Mouse (Mus musculus) liver, embryonic 14.5 days (tissue): ENCODE measurements at regions not wholly inside any gene's neighbourhood (a gene's known extent, or its start where the extent isn't known, plus 50 kb on each side); places are given as distances from the start of the nearest gene placed in this dataset.

Experiments used
- CTCF ChIP-seq: IDR thresholded peaks from 2 replicates; pipeline ENCODE4 v1.5.1; 2016; ENCODE audit warnings: antibody characterized with exemption, low read depth, control low read depth
- EP300 ChIP-seq: IDR thresholded peaks from 2 replicates; pipeline ENCODE4 v1.6.1; 2016; ENCODE audit warnings: antibody characterized with exemption, low read depth

DNA sequence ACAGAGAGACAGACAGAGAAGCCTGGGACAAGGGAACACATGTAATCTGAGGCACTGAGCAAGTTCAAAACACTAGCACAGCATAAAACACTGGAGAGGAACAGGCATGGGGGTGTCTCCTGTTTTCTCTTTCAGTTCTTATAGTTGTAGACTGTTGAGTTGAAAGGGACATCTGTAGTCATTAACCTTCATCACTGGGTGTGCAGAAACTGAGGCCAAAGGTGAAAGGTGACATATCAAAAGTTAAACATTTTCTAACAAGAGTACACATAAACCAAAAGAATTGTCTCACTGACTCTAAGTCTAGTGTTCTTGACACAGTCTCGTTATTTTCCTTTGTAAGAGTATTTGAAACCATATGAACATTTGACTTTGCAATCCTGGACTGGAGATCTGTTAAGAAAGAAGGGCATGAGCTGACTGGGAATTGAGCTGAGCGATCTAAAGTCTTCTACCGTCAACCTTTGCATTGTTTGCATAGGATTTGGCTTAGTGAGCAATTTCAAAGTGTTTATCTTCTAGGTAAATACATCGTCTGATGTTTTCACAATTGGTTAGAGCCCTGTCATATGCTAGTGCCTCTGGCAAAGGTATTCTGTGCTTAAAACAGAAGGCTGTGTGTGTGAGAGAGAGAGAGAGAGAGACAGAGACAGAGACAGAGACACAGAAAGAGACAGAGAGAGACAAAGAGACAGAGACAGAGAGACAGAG is 284.4 kb upstream of the Tnp1 start:
- TF ChIP-seq CTCF (no peak), EP300 (no peak)
